9 mouse cellular contexts compared by ENCODE assay signal in genomic region chr10:81401521-81402226, GRCm38 (mm10). TPM values are rescaled to one million over a fixed set of nuclear protein-coding genes. Genes with fewer than 3 reads are reported as not detected.
DNase-seq lines count a peak whose midpoint lies in the region; ATAC-seq and TF ChIP-seq lines count a peak whose summit lies in the region.
"Had no signal": no experiment of that assay in that cellular context is flagged by ENCODE, and none has a peak within 500 bp of the region (broad histone marks: within the 10 kb centered on the region; RNA-seq: fewer than 3 reads in every experiment).

No protein-coding gene starts in this region.

- H3K4me1 ChIP-seq in intestine, postnatal 0 days (replicated peaks; ENCODE audit: control insufficient read depth, insufficient read depth, low read length): peaks cover 12% of the 10 kb centered on the region
- H3K4me1 ChIP-seq in liver, embryonic 13.5 days (replicated peaks): peaks cover 46% of the 10 kb centered on the region

- no peak overlapping the region for H3K9ac ChIP-seq in intestine, postnatal 0 days (ENCODE audit: low read depth, low read length)
- peak overlapping the region; percentile 13; the same call in 1 of the 2 replicates for H3K9ac ChIP-seq in liver, embryonic 13.5 days

- TF ChIP-seq CTCF in intestine, postnatal 0 days (IDR thresholded peaks at IDR 0.05; ENCODE audit: low read depth): peak; percentile 33; the same call in 1 of the 2 replicates

- H3K36me3 ChIP-seq in intestine, postnatal 0 days (ENCODE audit: control insufficient read depth, insufficient read depth): peaks cover 27% of the 10 kb centered on the region
- peaks cover 21% of the 10 kb centered on the region for H3K36me3 ChIP-seq in liver, embryonic 13.5 days

- peak overlapping the region; percentile 81 for H3K27ac ChIP-seq in intestine, postnatal 0 days (ENCODE audit: low read depth, low read length)
- peak overlapping the region; percentile 63 for H3K27ac ChIP-seq in liver, embryonic 13.5 days

- 0 out of 2 replicates have a peak, but pooled peaks cover 9% of the 10 kb centered on the region for H3K27me3 ChIP-seq in intestine, postnatal 0 days (replicated peaks; ENCODE audit: control insufficient read depth, insufficient read depth, low read length)
- H3K27me3 ChIP-seq in liver, embryonic 13.5 days: peaks cover 38% of the 10 kb centered on the region

- peak overlapping the region; percentile 52 for H3K4me2 ChIP-seq in intestine, postnatal 0 days (replicated peaks; ENCODE audit: low read depth)
- H3K4me2 ChIP-seq in liver, embryonic 13.5 days: peak overlapping the region; percentile 29

- H3K9me3 ChIP-seq in intestine, postnatal 0 days (ENCODE audit: control insufficient read depth): no peaks in the 10 kb centered on the region
- H3K9me3 ChIP-seq in liver, embryonic 13.5 days (replicated peaks): no peaks in the 10 kb centered on the region

- 8% methylated on average over 17 of the region's 18 CpGs for WGBS in intestine, postnatal 0 days
- WGBS in liver, embryonic 13.5 days (ENCODE audit: insufficient replicate concordance): 10% methylated on average over 18 of the region's 18 CpGs

- ATAC-seq in intestine, postnatal 0 days: peak; percentile 72
- peak; percentile 84 for ATAC-seq in liver, embryonic 13.5 days (ENCODE audit: low read depth)
- peak; percentile 51 for ATAC-seq in monocyte, adult 5-6 weeks (replicated peaks; ENCODE audit: insufficient number of reproducible peaks, low FRiP score, low TSS enrichment, poor library complexity, severe bottlenecking)

- DNase-seq in 3T3-L1 (ENCODE audit: low read depth, low spot score): peak; percentile 57
- DNase-seq in MN1 (ENCODE audit: low spot score): peak; percentile 50
- DNase-seq in embryo, embryonic 10 days (ENCODE audit: low spot score): peak; percentile 66
- peak; percentile 86 to 93 for DNase-seq in heart, adult 18-20 months
- peak; percentile 63 for DNase-seq in liver, embryonic 13.5 days
- DNase-seq in ovary, postnatal 10 days (ENCODE audit: low spot score): no peak

- peak overlapping the region; percentile 7; the same call in 1 of the 2 replicates for H3K4me3 ChIP-seq in intestine, postnatal 0 days (ENCODE audit: low read depth, low read length)
- no peak overlapping the region for H3K4me3 ChIP-seq in liver, embryonic 13.5 days (replicated peaks)

RNA-seq across cellular contexts. Expression of gene Smim24, which starts 8.8 kb away (rescaled TPM):
- total RNA-seq in heart, adult 18-20 months (2021): 1 to 10 TPM; 1.9 to 2.2 TPM
- 1,233 and 1,333 TPM in 2 replicates for polyA plus RNA-seq in intestine, postnatal 0 days (2015; fragmentation: Nextera tagmentation; extraction: Ambion mirVana)
- 1.8 TPM in 2 replicates for polyA plus RNA-seq in liver, embryonic 13.5 days (2015; fragmentation: Nextera tagmentation; extraction: Ambion mirVana)
- total RNA-seq in monocyte, adult 5-6 weeks (2017): 3.9 to 7.9 TPM (median 6.3 TPM) in 3 replicates
- total RNA-seq: gastrocnemius, adult 8-10 months had no signal

RNA-seq across cellular contexts. Expression of gene Gm48552, which starts 12.9 kb away (rescaled TPM):
- total RNA-seq in heart, adult 18-20 months (2021): under 1 TPM in 1 of 2 experiments, not detected in 1; 0.51 TPM
- polyA plus RNA-seq in intestine, postnatal 0 days (2015; fragmentation: Nextera tagmentation; extraction: Ambion mirVana): 0.31 TPM in 1 of 2 replicates, not detected in the other
- polyA plus RNA-seq in liver, embryonic 13.5 days (2015; fragmentation: Nextera tagmentation; extraction: Ambion mirVana): 0.93 TPM in 1 of 2 replicates, not detected in the other
- not detected in 3 replicates for total RNA-seq in monocyte, adult 5-6 weeks (2017)

RNA-seq across cellular contexts. Expression of gene Gm48551, which starts 17.4 kb away (rescaled TPM):
- 1 to 10 TPM in 1 of 2 experiments, under 1 TPM in 1; 0.65 to 2.3 TPM for total RNA-seq in heart, adult 18-20 months (2021)
- polyA plus RNA-seq in intestine, postnatal 0 days (2015; fragmentation: Nextera tagmentation; extraction: Ambion mirVana): 0.76 and 1.1 TPM in 2 replicates
- 0.86 and 0.89 TPM in 2 replicates for polyA plus RNA-seq in liver, embryonic 13.5 days (2015; fragmentation: Nextera tagmentation; extraction: Ambion mirVana)
- 2.3 to 3.7 TPM in 2 of 3 replicates, not detected in the other for total RNA-seq in monocyte, adult 5-6 weeks (2017)

RNA-seq across cellular contexts. Expression of gene Dohh, which starts 17.4 kb away (rescaled TPM):
- total RNA-seq in heart, adult 18-20 months (2021): 10 to 100 TPM; 49.9 to 59.6 TPM
- polyA plus RNA-seq in intestine, postnatal 0 days (2015; fragmentation: Nextera tagmentation; extraction: Ambion mirVana): 54.0 and 59.4 TPM in 2 replicates
- polyA plus RNA-seq in liver, embryonic 13.5 days (2015; fragmentation: Nextera tagmentation; extraction: Ambion mirVana): 61.1 and 68.7 TPM in 2 replicates
- 18.6 to 22.3 TPM (median 20.9 TPM) in 3 replicates for total RNA-seq in monocyte, adult 5-6 weeks (2017)

RNA-seq across cellular contexts. Expression of gene Fzr1, which starts 23.4 kb away (rescaled TPM):
- total RNA-seq in heart, adult 18-20 months (2021): 10 to 100 TPM; 27.6 to 35.6 TPM
- 40.8 and 45.2 TPM in 2 replicates for polyA plus RNA-seq in intestine, postnatal 0 days (2015; fragmentation: Nextera tagmentation; extraction: Ambion mirVana)
- polyA plus RNA-seq in liver, embryonic 13.5 days (2015; fragmentation: Nextera tagmentation; extraction: Ambion mirVana): 89.5 and 94.1 TPM in 2 replicates
- total RNA-seq in monocyte, adult 5-6 weeks (2017): 8.2 to 12.9 TPM (median 11.7 TPM) in 3 replicates
